In genomic region chr10:119368566-119368965, GRCm38 (mm10) we compare ENCODE assay signal across 19 mouse cellular contexts.
DNase-seq lines count a peak whose midpoint lies in the region; ATAC-seq and TF ChIP-seq lines count a peak whose summit lies in the region.
"Had no signal": no experiment of that assay in that cellular context is flagged by ENCODE, and none has a peak within 500 bp of the region (broad histone marks: within the 10 kb centered on the region; RNA-seq: fewer than 3 reads in every experiment).

No protein-coding gene starts in this region.

- no peak for ATAC-seq in megakaryocyte, adult 5-6 weeks (ENCODE audit: poor library complexity, severe bottlenecking)
- ATAC-seq: forebrain, embryonic 13.5 days; forebrain, postnatal 0 days; hindbrain, embryonic 16.5 days had no signal

- no peak overlapping the region for H3K9ac ChIP-seq in liver, adult 2 months (ENCODE audit: low read depth, low read length)
- H3K9ac ChIP-seq: embryonic facial prominence, embryonic 13.5 days; forebrain, embryonic 13.5 days; forebrain, postnatal 0 days; heart, embryonic 13.5 days; hindbrain, embryonic 12.5 days had no signal

- no peaks in the 10 kb centered on the region for H3K36me3 ChIP-seq in kidney, adult 2 months (ENCODE audit: control insufficient read depth, insufficient read depth, low read length)
- no peaks in the 10 kb centered on the region for H3K36me3 ChIP-seq in liver, adult 2 months (ENCODE audit: control insufficient read depth, insufficient read depth, low read length)
- H3K36me3 ChIP-seq: embryonic facial prominence, embryonic 13.5 days; heart, embryonic 13.5 days; hindbrain, embryonic 12.5 days had no signal

- H3K27me3 ChIP-seq in kidney, adult 2 months (replicated peaks; ENCODE audit: control insufficient read depth, insufficient read depth, low read length): no peaks in the 10 kb centered on the region
- no peaks in the 10 kb centered on the region for H3K27me3 ChIP-seq in liver, adult 2 months (ENCODE audit: control insufficient read depth, insufficient read depth, low read length)
- H3K27me3 ChIP-seq: embryonic facial prominence, embryonic 13.5 days; forebrain, embryonic 13.5 days; heart, embryonic 13.5 days; hindbrain, embryonic 12.5 days had no signal

- peak; percentile 34 for DNase-seq in cerebellum, postnatal 14 days
- no peak for DNase-seq in cerebellum, adult 11-12 months
- DNase-seq in kidney, adult 2 months: peak; percentile 51
- DNase-seq in kidney, postnatal 4 days: no peak
- peak; percentile 42 for DNase-seq in liver, adult 2 months (ENCODE audit: extremely low read depth, low read depth, low spot score)
- DNase-seq in liver: no peak
- DNase-seq: adrenal gland, adult 2 months; adrenal gland, postnatal 25 days; cerebellum, adult 2 months; cerebellum, postnatal 36 days; forebrain, postnatal 0 days; gastrocnemius, postnatal 14 days; heart, postnatal 36 days had no signal

- H3K27ac ChIP-seq in kidney, adult 2 months (ENCODE audit: insufficient read depth, low read depth, low read length): no peak overlapping the region
- H3K27ac ChIP-seq in liver, adult 2 months (replicated peaks; ENCODE audit: insufficient read depth, low read depth, low read length): no peak overlapping the region
- H3K27ac ChIP-seq: embryonic facial prominence, embryonic 13.5 days; forebrain, embryonic 13.5 days; heart, embryonic 13.5 days; hindbrain, embryonic 12.5 days had no signal

- WGBS in kidney, adult 2 months: 44% methylated on average over 5 of the region's 5 CpGs
- WGBS in liver, adult 2 months: 44% methylated on average over 5 of the region's 5 CpGs

- TF ChIP-seq CTCF in kidney, adult 2 months (conservative IDR thresholded peaks at IDR 0.05; ENCODE audit: insufficient read depth, insufficient read length, low read depth, low read length): no peak
- no peak for TF ChIP-seq CTCF in liver, adult 2 months (IDR thresholded peaks at IDR 0.05; ENCODE audit: low read depth, low read length)

- H3K79me2 ChIP-seq in liver, adult 2 months (ENCODE audit: control insufficient read depth, insufficient read depth, low read length): no peaks in the 10 kb centered on the region

- no peaks in the 10 kb centered on the region for H3K4me1 ChIP-seq in kidney, adult 2 months (ENCODE audit: control insufficient read depth, insufficient read depth, low read length)
- H3K4me1 ChIP-seq in liver, adult 2 months (ENCODE audit: control insufficient read depth, insufficient read depth, low read length): no peaks in the 10 kb centered on the region
- H3K4me1 ChIP-seq: embryonic facial prominence, embryonic 13.5 days; forebrain, embryonic 13.5 days; heart, embryonic 13.5 days; hindbrain, embryonic 12.5 days had no signal

- no peak overlapping the region for H3K4me3 ChIP-seq in kidney, adult 2 months (ENCODE audit: insufficient read depth, low read depth, low read length)
- H3K4me3 ChIP-seq in liver, adult 2 months (ENCODE audit: insufficient read depth, low read depth, low read length): no peak overlapping the region
- H3K4me3 ChIP-seq: embryonic facial prominence, embryonic 13.5 days; forebrain, embryonic 13.5 days; heart, embryonic 13.5 days; hindbrain, embryonic 12.5 days had no signal

- no peak for TF ChIP-seq POLR2A in kidney, adult 2 months (IDR thresholded peaks at IDR 0.05; ENCODE audit: low read depth, low read length)
- no peak for TF ChIP-seq POLR2A in liver, adult 2 months (IDR thresholded peaks at IDR 0.05; ENCODE audit: extremely low read depth, insufficient read depth, low read length)

Comparison
In these comparisons a context has a peak if more than half of its experiments do, and no peak if none do; other contexts are left out.
1. DNase-seq: peak in cerebellum, postnatal 14 days (2 of 2), kidney, adult 2 months (single experiment) and liver, adult 2 months (single experiment); none in cerebellum, adult 11-12 months (single experiment), kidney, postnatal 4 days (0 of 2) and liver (single experiment).